ENCODE assay signal across 12 mouse cellular contexts in genomic region chr1:63999481-63999880, GRCm38 (mm10).
DNase-seq lines count a peak whose midpoint lies in the region; ATAC-seq and TF ChIP-seq lines count a peak whose summit lies in the region.
"Had no signal": no experiment of that assay in that cellular context is flagged by ENCODE, and none has a peak within 500 bp of the region (broad histone marks: within the 10 kb centered on the region; RNA-seq: fewer than 3 reads in every experiment).

No protein-coding gene starts in this region.

- no peaks in the 10 kb centered on the region for H3K27me3 ChIP-seq in hindbrain, postnatal 0 days (ENCODE audit: insufficient read depth, low read length)
- H3K27me3 ChIP-seq in hindbrain, embryonic 13.5 days = no peaks in the 10 kb centered on the region

- no peak for TF ChIP-seq CTCF in hindbrain, postnatal 0 days (IDR thresholded peaks at IDR 0.05; ENCODE audit: low read depth)
- no peak for TF ChIP-seq CTCF in brain, embryonic 14.5 days (IDR thresholded peaks at IDR 0.05; ENCODE audit: borderline replicate concordance, extremely low read depth, insufficient read depth, insufficient read length)

- no peaks in the 10 kb centered on the region for H3K9me3 ChIP-seq in hindbrain, postnatal 0 days (ENCODE audit: low read length)
- H3K9me3 ChIP-seq in hindbrain, embryonic 13.5 days = no peaks in the 10 kb centered on the region
- H3K9me3 ChIP-seq: megakaryocyte, embryonic 14.5 days had no signal

- TF ChIP-seq POLR2A in brain, embryonic 14.5 days (IDR thresholded peaks at IDR 0.05; ENCODE audit: borderline replicate concordance, extremely low read depth, insufficient read depth, insufficient read length, poor library complexity, severe bottlenecking) = no peak

- WGBS in hindbrain, postnatal 0 days = 51% methylated on average over 8 of the region's 8 CpGs
- 82% methylated on average over 8 of the region's 8 CpGs for WGBS in hindbrain, embryonic 13.5 days

- ATAC-seq in hindbrain, postnatal 0 days = no peak
- no peak for ATAC-seq in hindbrain, embryonic 13.5 days (ENCODE audit: low FRiP score)

- H3K4me2 ChIP-seq in hindbrain, postnatal 0 days (ENCODE audit: low read depth, low read length) = no peak overlapping the region
- no peak overlapping the region for H3K4me2 ChIP-seq in hindbrain, embryonic 13.5 days
- H3K4me2 ChIP-seq: hindbrain, embryonic 14.5 days had no signal

- no peak overlapping the region for H3K4me3 ChIP-seq in hindbrain, postnatal 0 days (ENCODE audit: low read length)
- no peak overlapping the region for H3K4me3 ChIP-seq in hindbrain, embryonic 13.5 days
- H3K4me3 ChIP-seq: megakaryocyte, embryonic 14.5 days had no signal

- 0 out of 2 replicates have a peak overlapping the region, but pooled peaks have one; percentile 26 for H3K27ac ChIP-seq in hindbrain, postnatal 0 days
- H3K27ac ChIP-seq in hindbrain, embryonic 13.5 days = no peak overlapping the region
- H3K27ac ChIP-seq: hindbrain, embryonic 14.5 days had no signal

- no peaks in the 10 kb centered on the region for H3K36me3 ChIP-seq in hindbrain, postnatal 0 days (ENCODE audit: insufficient read depth, low read length)
- H3K36me3 ChIP-seq in hindbrain, embryonic 13.5 days = no peaks in the 10 kb centered on the region

- peak; percentile 52 for DNase-seq in hindbrain, postnatal 0 days (ENCODE audit: low spot score)
- peak; percentile 75 for DNase-seq in brain, embryonic 14.5 days (ENCODE audit: low read depth)
- DNase-seq in cerebellum, postnatal 10 days = peak; percentile 77 to 87
- DNase-seq in heart, postnatal 4 days = peak; percentile 51
- DNase-seq in thymus, postnatal 36 days = no peak
- no peak for DNase-seq in thymus, postnatal 4 days
- DNase-seq: liver; right cerebral cortex, postnatal 4 days; thymus, postnatal 25 days had no signal

- peaks cover 9% of the 10 kb centered on the region for H3K4me1 ChIP-seq in hindbrain, postnatal 0 days (ENCODE audit: insufficient read depth, low read length)
- peaks cover 26% of the 10 kb centered on the region for H3K4me1 ChIP-seq in hindbrain, embryonic 13.5 days (replicated peaks)

- H3K9ac ChIP-seq in hindbrain, postnatal 0 days (replicated peaks; ENCODE audit: low read length) = no peak overlapping the region
- no peak overlapping the region for H3K9ac ChIP-seq in hindbrain, embryonic 13.5 days
- H3K9ac ChIP-seq: hindbrain, embryonic 14.5 days had no signal

Comparison
In these comparisons a context has a peak if more than half of its experiments do, and no peak if none do; other contexts are left out.
1. DNase-seq: peak in hindbrain, postnatal 0 days (single experiment), brain, embryonic 14.5 days (single experiment), cerebellum, postnatal 10 days (2 of 2) and heart, postnatal 4 days (single experiment); none in thymus, postnatal 36 days (0 of 2) and thymus, postnatal 4 days (single experiment).